Mouse (Mus musculus): ENCODE measurements around the gene Ppp1r3f. TPM values are rescaled to one million over a fixed set of nuclear protein-coding genes. Genes with fewer than 3 reads are reported as not detected.

The Ppp1r3f gene
- total RNA-seq (2012; rRNA removed) = 1.6 and 1.7 TPM in 2 replicates
- 1 to 10 TPM in 1 of 2 experiments, not detected in 1; 2.0 TPM for polyA plus RNA-seq (2012; ENCODE audit: insufficient read depth in 1 of 2, insufficient read length in 2 of 2, low read depth in 1 of 2, low replicate concordance in 2 of 2, missing spikeins in 1 of 2)

DNA sequence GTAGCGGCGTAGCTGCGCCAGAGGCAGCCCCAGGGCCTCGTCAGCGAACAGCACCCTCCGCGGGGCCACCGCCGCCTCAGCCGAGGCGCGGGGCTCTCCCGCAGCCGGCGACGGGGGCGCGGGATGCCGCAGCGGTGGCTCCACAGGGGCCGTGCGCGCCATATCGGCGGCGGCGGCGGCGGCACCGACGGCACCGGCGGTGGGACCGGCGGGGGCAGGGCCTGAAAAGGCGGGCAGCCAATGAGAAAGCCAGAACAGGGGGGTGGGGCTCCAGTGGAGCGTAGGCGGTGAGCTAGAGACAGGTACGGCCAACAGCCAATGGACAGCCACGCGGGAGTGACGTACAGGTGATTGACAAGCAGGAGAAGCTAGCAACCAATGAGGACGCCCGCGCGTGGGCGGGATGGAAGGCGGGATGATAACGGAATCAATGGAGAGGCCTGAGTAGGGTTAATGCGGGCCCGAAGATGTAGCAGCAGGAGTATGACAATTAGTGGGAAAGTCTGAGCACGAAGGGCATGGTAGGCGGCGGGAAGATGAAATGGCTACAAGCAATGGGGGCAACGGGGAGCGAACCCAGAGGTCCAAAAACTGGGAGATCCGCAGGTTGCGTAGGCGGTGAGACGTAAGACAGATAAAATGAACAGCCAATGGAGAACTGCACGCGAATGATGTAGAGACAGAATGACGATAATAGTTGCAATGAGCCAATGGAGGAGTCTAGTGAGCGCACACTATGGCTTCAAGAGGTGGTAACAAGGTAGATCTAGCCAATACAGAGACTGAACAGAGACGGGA lies at the start of gene Ppp1r3f:
Ppp1r3f (minus strand) TSS at position 197 of the 798 bp plus-strand sequence.
- Histone ChIP-seq H3K79me2 (ENCODE audit: control insufficient read depth, insufficient read depth, low read length, poor library complexity) (peaks cover 14% of the 10 kb centered on the region), H3K4me1 (ENCODE audit: control insufficient read depth in 1 of 2, insufficient read depth in 2 of 2, low read length in 2 of 2) (peaks cover 18 to 40% of the 10 kb centered on the region in 2 experiments), H3K9me3 (replicated peaks; ENCODE audit: insufficient read depth, low read length) (no peaks in the 10 kb centered on the region), H3K27ac (ENCODE audit: control insufficient read depth, low read depth, low read length) (peak within 1 kb of the TSS; percentile 90), H3K9ac (ENCODE audit: control insufficient read depth, low read depth, low read length, poor library complexity, severe bottlenecking) (peak within 1 kb of the TSS; percentile 97), H3K4me3 (ENCODE audit: control insufficient read depth in 1 of 2, insufficient read depth in 1 of 2, low read depth in 2 of 2, low read length in 2 of 2) (peak within 1 kb of the TSS; percentile 78 to 95), H3K27me3 (ENCODE audit: control insufficient read depth in 1 of 2, insufficient read depth in 2 of 2, low read length in 2 of 2) (no peaks in the 10 kb centered on the region), H3K36me3 (ENCODE audit: control insufficient read depth in 1 of 2, insufficient read depth in 2 of 2, low read length in 2 of 2) (peaks cover 0 to 21% of the 10 kb centered on the region in 2 experiments; a peak in 2 of 4 replicates)
- TF ChIP-seq RAD21 (IDR thresholded peaks at IDR 0.05; ENCODE audit: low read depth, low read length) = no peak
- no peak for TF ChIP-seq MYB (IDR thresholded peaks at IDR 0.05; ENCODE audit: low read depth, low read length)
- peak; percentile 36; the same call in 1 of the 2 replicates for TF ChIP-seq POLR2AphosphoS2 (IDR thresholded peaks at IDR 0.05; ENCODE audit: low read length)
- peak; percentile 70 for TF ChIP-seq HCFC1 (IDR thresholded peaks at IDR 0.05; ENCODE audit: low read depth, low read length)
- peak; percentile 50; the same call in 1 of the 2 replicates for TF ChIP-seq ZMIZ1 (IDR thresholded peaks at IDR 0.05; ENCODE audit: low read depth, low read length)
- peak in 1 of 2 experiments; percentile 67; a peak in 1 of 4 replicates for TF ChIP-seq POLR2A (IDR thresholded peaks at IDR 0.05; ENCODE audit: control insufficient read depth in 1 of 2, insufficient read depth in 1 of 2, low read depth in 1 of 2, low read length in 2 of 2, poor library complexity in 1 of 2)
- peak; percentile 23; the same call in 1 of the 2 replicates for TF ChIP-seq NRF1 (IDR thresholded peaks at IDR 0.05; ENCODE audit: insufficient read depth, low read depth, low read length, poor library complexity, severe bottlenecking)
- no peak for TF ChIP-seq TAL1 (IDR thresholded peaks at IDR 0.05; ENCODE audit: low read length)
- TF ChIP-seq BHLHE40 (IDR thresholded peaks at IDR 0.05; ENCODE audit: borderline replicate concordance, low read depth, low read length) = peak; percentile 84; the same call in 1 of the 2 replicates
- no peak for TF ChIP-seq USF1 (IDR thresholded peaks at IDR 0.05; ENCODE audit: low read depth, low read length)
- peak; percentile 64 for TF ChIP-seq MAX (IDR thresholded peaks at IDR 0.05; ENCODE audit: low read length)
- peak; percentile 60 for TF ChIP-seq NELFE (IDR thresholded peaks at IDR 0.05; ENCODE audit: low read depth, low read length)
- peak; percentile 53 for TF ChIP-seq SIN3A (IDR thresholded peaks at IDR 0.05; ENCODE audit: low read length)
- no peak for TF ChIP-seq ZC3H11A (IDR thresholded peaks at IDR 0.05; ENCODE audit: low read depth, low read length)
- no peak for TF ChIP-seq TCF12 (IDR thresholded peaks at IDR 0.05; ENCODE audit: low read depth, low read length)
- TF ChIP-seq CHD2 (IDR thresholded peaks at IDR 0.05; ENCODE audit: low read length) = peak; percentile 41
- TF ChIP-seq GABPA (IDR thresholded peaks at IDR 0.05; ENCODE audit: low read depth, low read length) = no peak
- peak; percentile 56; the same call in 1 of the 2 replicates for TF ChIP-seq MYC (IDR thresholded peaks at IDR 0.05; ENCODE audit: low read depth, low read length)
- TF ChIP-seq GATA1 (IDR thresholded peaks at IDR 0.05; ENCODE audit: low read depth, low read length) = peak; percentile 93
- TF ChIP-seq CTCF (IDR thresholded peaks at IDR 0.05 in 2 of 3, conservative IDR thresholded peaks at IDR 0.05 in 1 of 3; ENCODE audit: control insufficient read depth in 1 of 3, insufficient read depth in 1 of 3, low read depth in 2 of 3, low read length in 3 of 3, poor library complexity in 1 of 3, severe bottlenecking in 1 of 3) = no peak
- no peak for TF ChIP-seq ETS1 (IDR thresholded peaks at IDR 0.05; ENCODE audit: low read depth, low read length)
- no peak for TF ChIP-seq EP300 (IDR thresholded peaks at IDR 0.05; ENCODE audit: low read depth in 1 of 2, low read length in 2 of 2)
- TF ChIP-seq TBP (IDR thresholded peaks at IDR 0.05; ENCODE audit: low read depth, low read length) = peak; percentile 72; the same call in 1 of the 2 replicates
- TF ChIP-seq MAZ (IDR thresholded peaks at IDR 0.05; ENCODE audit: low read depth, low read length) = 0 out of 2 replicates have a peak, but pooled peaks have one; percentile 82
- peak; percentile 99 for DNase-seq (ENCODE audit: low read depth, low spot score)

All from MEL (cell line).